36 mouse cellular contexts compared by ENCODE assay signal in the genomic region with DNA sequence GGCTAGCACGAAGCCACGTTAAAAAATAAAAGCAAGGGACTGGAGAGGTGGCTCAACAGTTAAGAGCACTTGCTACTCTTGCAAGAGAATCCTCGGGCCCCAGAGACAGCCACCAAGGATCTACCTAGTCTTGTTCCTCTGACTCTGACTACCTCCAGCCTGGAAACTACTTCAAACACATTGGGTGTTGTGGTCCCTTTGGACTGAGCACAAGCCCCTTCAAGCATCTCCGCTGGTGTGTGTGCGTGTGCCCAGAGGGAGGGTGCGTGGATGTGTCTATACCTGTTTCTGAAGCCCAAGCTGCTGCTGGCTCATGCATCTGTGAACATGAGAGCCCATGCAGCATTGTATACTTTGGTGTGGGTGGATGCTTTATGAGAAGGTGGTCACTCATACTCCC. TPM values are rescaled to one million over a fixed set of nuclear protein-coding genes. Genes with fewer than 3 reads are reported as not detected.
"Had no signal": no experiment of that assay in that cellular context is flagged by ENCODE, and none has a peak within 500 bp of the region (broad histone marks: within the 10 kb centered on the region; RNA-seq: fewer than 3 reads in every experiment).

No protein-coding gene starts in this region.

- DNase-seq: heart, postnatal 10 days; heart, postnatal 14 days; heart, postnatal 36 days; heart, postnatal 4 days; kidney, adult 11 months; kidney, adult 18-20 months; kidney, adult 2 months; kidney, adult 8-10 months; kidney, adult 9 months; kidney, postnatal 10 days; kidney, postnatal 14 days; kidney, postnatal 25 days; kidney, postnatal 36 days; kidney, postnatal 4 days; layer of hippocampus, adult 9-11 months; layer of hippocampus, postnatal 36 days had no signal

- ATAC-seq: hindbrain, embryonic 16.5 days; hindbrain, postnatal 0 days; inflammation-experienced regulatory T-cells, adult 6 months; intestine, embryonic 15.5 days; intestine, embryonic 16.5 days; intestine, postnatal 0 days had no signal

- H3K27ac ChIP-seq: heart, embryonic 10.5 days; heart, embryonic 13.5 days; heart, embryonic 15.5 days; hindbrain, embryonic 10.5 days; hindbrain, embryonic 12.5 days; hindbrain, embryonic 13.5 days; hindbrain, embryonic 14.5 days; hindbrain, embryonic 15.5 days; hindbrain, postnatal 0 days; intestine, embryonic 15.5 days; kidney, embryonic 15.5 days; kidney, postnatal 0 days; layer of hippocampus, adult 2 months had no signal

- H3K4me3 ChIP-seq: heart, embryonic 10.5 days; heart, embryonic 12.5 days; heart, embryonic 13.5 days; heart, embryonic 15.5 days; hindbrain, embryonic 10.5 days; hindbrain, embryonic 12.5 days; hindbrain, embryonic 13.5 days; hindbrain, embryonic 15.5 days; intestine, embryonic 15.5 days; kidney, embryonic 15.5 days; layer of hippocampus, adult 2 months had no signal

- H3K4me2 ChIP-seq: heart, embryonic 11.5 days; heart, embryonic 12.5 days; heart, embryonic 13.5 days; heart, embryonic 15.5 days; hindbrain, embryonic 12.5 days; hindbrain, embryonic 13.5 days; hindbrain, embryonic 14.5 days; hindbrain, embryonic 15.5 days; intestine, embryonic 15.5 days; kidney, embryonic 15.5 days had no signal

- H3K9ac ChIP-seq: heart, embryonic 12.5 days; heart, embryonic 13.5 days; heart, embryonic 15.5 days; hindbrain, embryonic 12.5 days; hindbrain, embryonic 13.5 days; hindbrain, embryonic 14.5 days; hindbrain, embryonic 15.5 days; intestine, embryonic 15.5 days; kidney, embryonic 15.5 days had no signal

- H3K9me3 ChIP-seq: heart, embryonic 10.5 days; heart, embryonic 12.5 days; heart, embryonic 13.5 days; heart, embryonic 15.5 days; hindbrain, embryonic 10.5 days; hindbrain, embryonic 12.5 days; hindbrain, embryonic 13.5 days; hindbrain, embryonic 15.5 days; intestine, embryonic 15.5 days; kidney, embryonic 15.5 days had no signal

RNA-seq across cellular contexts. Expression of a gene that starts 19.4 kb away (rescaled TPM):
- total RNA-seq: hematopoietic stem cell, adult 5-6 weeks had no signal
- polyA plus RNA-seq: inflammation-experienced regulatory T-cells, adult 6 months; intestine, postnatal 0 days had no signal
